Mouse (Mus musculus) ES-E14 (cell line): ENCODE measurements around the gene Ubxn7. TPM values are rescaled to one million over a fixed set of nuclear protein-coding genes. Genes with fewer than 3 reads are reported as not detected.
A peak's percentile ranks its signal among the peaks of the same experiment; 100 is the strongest.
"Not testable (repeated sequence)": the region's sequence is repeated elsewhere in the genome, so short reads cannot be mapped to it uniquely, and the experiment has no call there.

Experiments
- DNase-seq: peaks from one replicate; pipeline ENCODE4 v3.0.0-alpha.2; 2013; ENCODE audit warnings: low read depth, low spot score
- H3K27ac ChIP-seq: 2 replicates; pipeline ENCODE4 v1.5.1; 2012; ENCODE audit warnings: low read depth, mild to moderate bottlenecking, low read length, moderate library complexity, mixed read lengths; ENCODE audit not compliant: poor library complexity, insufficient read depth, severe bottlenecking
- H3K36me3 ChIP-seq: 2 replicates; pipeline ENCODE4 v1.6.1; 2012; ENCODE audit warnings: mild to moderate bottlenecking, low read length, moderate library complexity, mixed read lengths; ENCODE audit not compliant: control insufficient read depth, poor library complexity, insufficient read depth, severe bottlenecking
- H3K4me1 ChIP-seq, 2 experiments: fragments of 150-350 bp in 1 of 2; sonication (generic) in 1 of 2; 2 replicates each; pipeline ENCODE4 v1.6.1; 2012; ENCODE audit warnings: low read length in 2 of 2, mild to moderate bottlenecking in 1 of 2, mixed read lengths in 1 of 2; ENCODE audit not compliant: control insufficient read depth in 2 of 2, insufficient read depth in 2 of 2, poor library complexity in 1 of 2
- H3K4me3 ChIP-seq, 2 experiments: fragments of 150-350 bp in 1 of 2; sonication (generic) in 1 of 2; 2 replicates each; pipeline ENCODE4 v1.5.1; 2012; ENCODE audit warnings: low read length in 2 of 2, low read depth in 1 of 2, mild to moderate bottlenecking in 1 of 2, mixed read lengths in 1 of 2; ENCODE audit not compliant: insufficient read depth in 1 of 2, poor library complexity in 1 of 2, severe bottlenecking in 1 of 2
- H3K9ac ChIP-seq: 2 replicates; pipeline ENCODE4 v1.6.1; 2012; ENCODE audit warnings: low read depth, mild to moderate bottlenecking, low read length, mixed read lengths; ENCODE audit not compliant: poor library complexity, insufficient read depth, severe bottlenecking
- H3K9me3 ChIP-seq: fragments of 150-350 bp; sonication (generic); 2 replicates; pipeline ENCODE4 v1.6.1; 2012; ENCODE audit warnings: low read depth, mild to moderate bottlenecking, low read length; ENCODE audit not compliant: control insufficient read depth, insufficient read depth
- CHD2 ChIP-seq: IDR thresholded peaks from 2 replicates; pipeline ENCODE4 v1.6.1; 2014; ENCODE audit warnings: mild to moderate bottlenecking, low read depth, low read length, inconsistent platforms
- HCFC1 ChIP-seq: IDR thresholded peaks from 2 replicates; pipeline ENCODE4 v1.6.1; 2012; ENCODE audit warnings: low read length, inconsistent platforms, borderline replicate concordance; ENCODE audit not compliant: insufficient read depth
- MAFK ChIP-seq: IDR thresholded peaks from 2 replicates; pipeline ENCODE4 v1.6.1; 2014; ENCODE audit warnings: mild to moderate bottlenecking, low read depth, low read length, inconsistent platforms; ENCODE audit not compliant: insufficient read depth
- ZC3H11A ChIP-seq: IDR thresholded peaks from 2 replicates; pipeline ENCODE4 v1.6.1; 2012; ENCODE audit warnings: low read depth, mild to moderate bottlenecking, inconsistent platforms, low read length, borderline replicate concordance
- ZNF384 ChIP-seq: IDR thresholded peaks from 2 replicates; pipeline ENCODE4 v1.6.1; 2012; ENCODE audit warnings: low read depth, low read length, inconsistent platforms
- in situ Hi-C, 2 experiments: fragments of 600-800 bp; cut with MboI; formaldehyde crosslinking; loops; one replicate each; pipeline ENCODE4 v1.15.1; 2025; ENCODE audit warnings: low sequenced_read_pairs in 2 of 2, inconsistent platforms in 1 of 2; ENCODE audit not compliant: unreplicated experiment in 2 of 2
- total RNA-seq: library from RNA; depleted of rRNA; stranded (reverse); fragments of 300-350 nt; gene quantifications from 2 replicates; pipeline ENCODE4 v1.2.3, GENCODE M21; 2012; rRNA removed

Ubxn7 gene
- total RNA-seq, result 44.2 and 47.6 TPM in 2 replicates

DNA sequence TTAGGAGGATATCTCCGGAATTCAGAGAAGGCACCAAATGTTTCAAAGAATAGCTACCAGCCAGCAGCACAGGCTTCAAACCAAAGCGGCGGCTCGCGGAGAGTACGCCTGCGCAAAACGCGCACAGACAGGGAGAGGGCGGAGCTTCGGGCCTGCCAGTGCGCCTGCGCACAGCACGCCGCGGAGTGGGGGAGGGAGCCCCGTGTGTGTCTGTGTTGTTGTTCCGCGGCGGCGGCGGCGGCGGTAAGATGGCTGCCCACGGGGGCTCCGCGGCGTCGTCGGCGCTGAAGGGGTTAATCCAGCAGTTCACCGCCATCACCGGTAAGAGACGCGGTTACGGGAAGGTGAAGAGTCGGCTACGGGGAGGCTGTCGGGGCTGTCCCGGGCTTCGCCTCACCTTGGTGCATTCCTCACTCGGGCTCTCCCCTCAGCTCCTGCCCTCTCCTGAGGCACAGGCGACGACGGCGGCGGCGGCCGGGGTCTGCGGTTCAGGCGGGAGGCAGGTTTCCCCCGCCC, at the start of gene Ubxn7:
Gene Ubxn7, plus strand, starts transcription at position 218 of the 516 bp plus-strand sequence.
- H3K9ac ChIP-seq, result peak within 1 kb of the TSS; percentile 98
- in situ Hi-C loops, result no loop called here
- peak; percentile 92 for DNase-seq

DNA sequence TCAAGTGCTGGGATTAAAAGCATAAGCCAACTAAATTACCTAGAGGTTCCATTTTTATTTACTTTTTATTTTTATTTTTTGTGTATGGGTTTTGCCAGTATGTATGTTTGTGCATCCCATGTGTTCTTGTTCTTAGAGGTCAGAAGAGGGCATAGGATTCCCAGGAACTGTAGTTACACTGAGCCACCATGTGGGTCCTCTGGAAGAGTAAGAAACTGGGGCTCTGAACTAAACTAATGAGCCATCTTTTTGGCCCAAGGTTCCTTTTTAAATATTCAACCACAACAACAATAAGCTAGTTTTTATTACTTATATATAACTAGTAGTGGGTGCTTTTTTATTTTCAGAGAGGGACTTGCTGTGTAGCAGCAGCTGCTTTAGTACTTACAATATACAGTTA, 49.4 kb upstream of the Ubxn7 start:
- TF ChIP-seq ZNF384 (no peak), ZC3H11A (no peak), MAFK (no peak), HCFC1 (no peak), CHD2 (no peak)

More for the DNA sequence above, at the start of gene Ubxn7:
- Histone ChIP-seq H3K27ac (peak within 1 kb of the TSS; percentile 91), H3K36me3 (no peaks in the 10 kb centered on the region), H3K4me3 (peak within 1 kb of the TSS; percentile 98 to 99), H3K9me3 (no peaks in the 10 kb centered on the region), H3K4me1 (peaks cover 2 to 17% of the 10 kb centered on the region in 2 experiments; a peak in 3 of 4 replicates)
- peak; percentile 70; the same call in 1 of the 2 replicates for TF ChIP-seq HCFC1
- TF ChIP-seq ZC3H11A, result no peak

DNA sequence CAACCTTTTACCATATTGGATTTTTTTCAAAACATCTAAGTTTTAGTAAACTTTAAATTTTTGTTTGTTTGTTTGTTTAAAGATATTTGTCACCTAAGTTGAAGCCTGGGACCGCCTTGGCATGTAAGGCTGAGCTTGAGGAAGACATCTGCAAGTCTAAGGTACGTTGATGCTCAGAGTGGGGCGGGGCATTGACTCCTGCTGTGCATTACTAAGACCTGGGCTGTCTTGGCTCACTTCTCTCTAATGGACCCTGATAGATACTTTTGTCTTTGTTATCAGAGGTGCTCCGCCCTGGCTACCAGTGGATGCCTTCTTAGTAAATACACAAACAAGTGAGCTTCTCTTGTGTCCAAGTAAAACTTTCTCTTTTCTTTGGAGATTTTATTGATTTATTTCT, 40.2 kb upstream of the Ubxn7 start:
- TF ChIP-seq HCFC1 (no peak), MAFK (no peak), CHD2 (no peak), ZNF384 (no peak), ZC3H11A (no peak)
- DNase-seq, result no peak
- H3K4me1 ChIP-seq, result peaks cover 4 to 8% of the 10 kb centered on the region in 2 experiments
- H3K27ac ChIP-seq, result peak overlapping the region; percentile 71; the same call in 1 of the 2 replicates
- no peak overlapping the region for H3K4me3 ChIP-seq
- no peak overlapping the region for H3K9ac ChIP-seq
- H3K36me3 ChIP-seq, result peaks cover 10% of the 10 kb centered on the region
- in situ Hi-C loops, result no loop called here
- no peaks in the 10 kb centered on the region for H3K9me3 ChIP-seq

More for the DNA sequence above, 49.4 kb upstream of the Ubxn7 start:
- Histone ChIP-seq H3K36me3 (peaks cover 17% of the 10 kb centered on the region), H3K9ac (no peak overlapping the region), H3K4me1 (0 out of 4 replicates have a peak, but pooled peaks cover 0 to 2% of the 10 kb centered on the region in 2 experiments), H3K9me3 (no peaks in the 10 kb centered on the region), H3K27ac (no peak overlapping the region), H3K4me3 (no peak overlapping the region)
- in situ Hi-C loops, result no loop called here
- DNase-seq, result no peak

DNA sequence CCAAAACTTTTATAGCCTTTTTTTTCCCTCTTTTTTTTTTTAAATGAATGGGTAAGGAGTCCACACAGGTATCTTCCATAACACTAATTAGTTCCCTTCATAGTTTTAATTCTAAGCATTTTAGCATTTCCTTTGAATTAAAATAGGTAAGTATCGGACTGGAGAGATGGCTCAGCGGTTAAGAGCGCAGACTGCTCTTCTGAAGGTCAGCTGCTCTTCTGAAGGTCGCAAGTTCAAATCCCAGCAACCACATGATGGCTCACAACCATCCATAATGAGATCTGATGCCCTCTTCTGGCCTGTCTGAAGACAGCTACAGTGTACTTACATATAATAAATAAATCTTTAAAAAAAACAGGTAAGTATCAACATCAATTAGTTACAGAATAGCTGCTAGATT, 32.4 kb upstream of the Ubxn7 start:
- H3K4me3 ChIP-seq, in situ Hi-C loops, H3K9me3 ChIP-seq, H3K9ac ChIP-seq, DNase-seq, H3K36me3 ChIP-seq: not testable (repeated sequence)
- Histone ChIP-seq H3K4me1 (peaks cover 11 to 12% of the 10 kb centered on the region in 2 experiments), H3K27ac (peak overlapping the region; percentile 62; the same call in 1 of the 2 replicates)

DNA sequence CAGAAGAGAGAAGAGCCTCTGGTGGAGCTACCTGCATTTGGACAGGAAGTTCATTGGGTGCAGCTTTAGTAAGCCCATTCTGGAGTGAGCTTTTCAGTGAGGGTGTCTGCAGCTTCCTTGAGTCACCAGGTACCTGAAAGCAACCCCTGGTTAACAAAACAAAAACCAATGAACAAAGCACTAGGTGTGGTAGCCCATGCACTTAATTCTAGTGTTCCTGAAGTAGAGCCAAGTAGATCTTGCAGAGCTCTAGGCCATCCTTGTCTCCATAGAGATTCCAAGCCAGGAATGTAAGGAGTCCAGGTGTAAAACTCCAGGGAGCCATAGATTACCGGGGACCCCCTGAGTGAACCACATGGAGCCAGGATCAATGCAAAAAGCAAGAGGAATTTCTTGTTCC, 29.0 kb upstream of the Ubxn7 start:
- Histone ChIP-seq H3K27ac (peak overlapping the region; percentile 100), H3K4me1 (peaks cover 11 to 22% of the 10 kb centered on the region in 2 experiments), H3K4me3 (peak overlapping the region in 1 of 2 experiments; percentile 1; a peak in 1 of 4 replicates), H3K36me3 (peaks cover 7% of the 10 kb centered on the region; the same call in 1 of the 2 replicates), H3K9me3 (no peaks in the 10 kb centered on the region), H3K9ac (no peak overlapping the region)
- TF ChIP-seq HCFC1 (no peak), CHD2 (no peak), ZC3H11A (no peak), MAFK (no peak), ZNF384 (no peak)
- in situ Hi-C loops, result no loop called here
- DNase-seq, result no peak
